Mouse (Mus musculus): ENCODE measurements around the gene Gpr15. TPM values are rescaled to one million over a fixed set of nuclear protein-coding genes. Genes with fewer than 3 reads are reported as not detected.

The Gpr15 gene
- polyA plus RNA-seq, 1 experiment = not detected

DNA sequence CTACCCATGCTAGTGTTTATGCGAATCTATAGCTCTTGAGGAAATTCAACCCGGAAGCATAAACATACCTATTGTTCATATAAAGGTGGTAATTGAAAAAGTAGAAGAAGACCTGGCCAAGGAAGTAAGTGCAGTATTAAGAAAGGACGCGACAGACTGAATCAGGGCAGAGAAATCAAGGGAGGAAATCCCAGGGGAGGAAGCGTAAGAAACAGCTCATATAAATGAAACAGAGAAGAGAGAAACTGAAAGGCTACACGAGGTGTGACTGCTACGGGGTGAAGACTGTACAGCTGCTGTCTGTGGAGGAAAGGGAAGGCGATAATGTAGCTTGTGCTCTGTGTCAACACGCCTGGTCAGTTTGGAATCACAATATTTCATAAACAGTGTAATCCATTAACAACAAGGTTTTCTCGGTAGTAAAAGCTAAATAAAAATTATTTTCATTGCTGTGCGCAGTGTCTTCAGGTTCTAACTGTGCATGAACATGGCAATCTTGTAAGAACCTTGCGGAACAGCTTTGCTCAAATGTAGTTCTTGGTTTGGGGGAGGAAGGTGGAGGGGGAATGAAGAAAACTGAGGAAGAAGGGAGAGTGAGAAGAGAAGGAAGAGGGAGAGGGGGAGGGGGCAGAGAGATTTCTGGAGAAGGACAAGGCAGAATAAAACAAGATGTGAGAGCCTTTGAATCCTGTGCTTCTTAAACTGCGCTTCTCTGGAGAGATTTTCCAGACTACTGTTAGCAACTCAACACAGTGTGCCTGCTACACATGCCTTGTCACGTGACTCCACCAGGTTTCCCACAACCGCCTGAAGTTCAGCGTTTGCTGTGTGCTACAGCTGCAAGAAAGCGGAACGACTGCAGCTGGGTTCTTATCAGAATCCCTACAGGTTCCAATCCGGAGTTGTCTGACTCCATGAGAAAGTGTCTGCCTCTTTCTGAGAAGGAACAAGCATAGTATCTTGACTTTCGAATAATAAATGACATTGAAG lies 33.0 kb downstream of the Gpr15 start:
- no peaks in the 10 kb centered on the region for H3K27me3 ChIP-seq (ENCODE audit: control insufficient read depth, insufficient read depth, low read length, poor library complexity, severe bottlenecking)
- H3K9me3 ChIP-seq (replicated peaks; ENCODE audit: control insufficient read depth, insufficient read depth, low read length, poor library complexity, severe bottlenecking) = no peaks in the 10 kb centered on the region
- H3K9ac ChIP-seq (ENCODE audit: low read depth, poor library complexity, severe bottlenecking) = no peak overlapping the region
- TF ChIP-seq CTCF (IDR thresholded peaks at IDR 0.05; ENCODE audit: low read depth, low read length) (no peak), POLR2A (IDR thresholded peaks at IDR 0.05; ENCODE audit: insufficient read depth, low read length) (no peak), EP300 (IDR thresholded peaks at IDR 0.05; ENCODE audit: insufficient read depth, low read depth, low read length) (no peak)
- no peak overlapping the region for H3K27ac ChIP-seq (ENCODE audit: insufficient read depth, low read length)
- H3K4me1 ChIP-seq (ENCODE audit: control insufficient read depth, insufficient read depth, low read length) = no peaks in the 10 kb centered on the region
- peaks cover under 1% of the 10 kb centered on the region; the same call in 1 of the 2 replicates for H3K36me3 ChIP-seq (ENCODE audit: control insufficient read depth, insufficient read depth, low read length, poor library complexity, severe bottlenecking)
- no peak overlapping the region for H3K4me3 ChIP-seq (ENCODE audit: low read depth, low read length)

DNA sequence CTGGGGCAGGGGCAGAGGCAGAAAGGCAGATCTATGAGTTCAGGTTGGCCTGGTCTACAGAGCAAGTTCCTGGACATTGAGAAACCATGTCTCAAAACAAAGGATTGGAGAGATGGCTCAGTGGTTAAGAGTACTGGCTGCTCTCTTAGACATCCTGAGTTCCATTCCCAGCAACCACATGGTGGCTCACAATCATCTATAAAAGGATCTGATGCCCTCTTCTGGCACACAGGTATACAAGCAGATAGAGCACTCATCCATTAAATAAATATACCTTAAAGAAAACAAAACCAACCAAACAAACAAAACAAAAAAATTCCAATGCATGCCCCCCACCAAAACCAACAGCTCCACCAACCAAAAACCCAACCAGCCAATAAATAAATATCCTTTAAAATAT lies 34.3 kb downstream of the Gpr15 start:
- no peak for TF ChIP-seq POLR2A (IDR thresholded peaks at IDR 0.05; ENCODE audit: insufficient read depth, low read length)
- no peak for TF ChIP-seq EP300 (IDR thresholded peaks at IDR 0.05; ENCODE audit: insufficient read depth, low read depth, low read length)
- no peak for TF ChIP-seq CTCF (IDR thresholded peaks at IDR 0.05; ENCODE audit: low read depth, low read length)
- Histone ChIP-seq H3K4me1 (ENCODE audit: control insufficient read depth, insufficient read depth, low read length) (no peaks in the 10 kb centered on the region), H3K9me3 (replicated peaks; ENCODE audit: control insufficient read depth, insufficient read depth, low read length, poor library complexity, severe bottlenecking) (no peaks in the 10 kb centered on the region), H3K36me3 (ENCODE audit: control insufficient read depth, insufficient read depth, low read length, poor library complexity, severe bottlenecking) (peaks cover 2% of the 10 kb centered on the region), H3K9ac (ENCODE audit: low read depth, poor library complexity, severe bottlenecking) (no peak overlapping the region), H3K27me3 (ENCODE audit: control insufficient read depth, insufficient read depth, low read length, poor library complexity, severe bottlenecking) (no peaks in the 10 kb centered on the region), H3K27ac (ENCODE audit: insufficient read depth, low read length) (no peak overlapping the region), H3K4me3 (ENCODE audit: low read depth, low read length) (no peak overlapping the region)

DNA sequence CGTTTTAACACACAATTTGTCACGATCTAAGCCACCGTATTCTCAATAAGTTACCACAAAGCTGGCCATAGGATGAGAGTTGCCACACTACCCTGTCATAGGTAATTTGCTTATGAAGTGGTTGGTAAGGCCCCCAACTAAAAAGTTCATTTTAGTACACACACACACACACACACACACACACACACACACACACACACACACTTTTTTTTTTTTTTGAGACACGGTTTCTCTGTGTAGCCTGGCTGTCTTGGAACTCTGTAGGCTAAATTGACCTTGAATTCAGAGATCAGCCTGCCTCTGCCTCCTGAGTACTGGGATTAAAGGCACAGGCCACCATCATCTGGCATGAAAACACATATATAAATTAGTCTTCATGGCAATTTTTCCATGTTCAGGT lies 35.0 kb downstream of the Gpr15 start:
- H3K9me3 ChIP-seq (replicated peaks; ENCODE audit: control insufficient read depth, insufficient read depth, low read length, poor library complexity, severe bottlenecking) = no peaks in the 10 kb centered on the region
- TF ChIP-seq POLR2A (IDR thresholded peaks at IDR 0.05; ENCODE audit: insufficient read depth, low read length) (no peak), CTCF (IDR thresholded peaks at IDR 0.05; ENCODE audit: low read depth, low read length) (no peak), EP300 (IDR thresholded peaks at IDR 0.05; ENCODE audit: insufficient read depth, low read depth, low read length) (no peak)
- no peaks in the 10 kb centered on the region for H3K4me1 ChIP-seq (ENCODE audit: control insufficient read depth, insufficient read depth, low read length)
- H3K36me3 ChIP-seq (ENCODE audit: control insufficient read depth, insufficient read depth, low read length, poor library complexity, severe bottlenecking) = peaks cover 2% of the 10 kb centered on the region
- H3K27ac ChIP-seq (ENCODE audit: insufficient read depth, low read length) = no peak overlapping the region
- H3K27me3 ChIP-seq (ENCODE audit: control insufficient read depth, insufficient read depth, low read length, poor library complexity, severe bottlenecking) = no peaks in the 10 kb centered on the region
- no peak overlapping the region for H3K4me3 ChIP-seq (ENCODE audit: low read depth, low read length)
- no peak overlapping the region for H3K9ac ChIP-seq (ENCODE audit: low read depth, poor library complexity, severe bottlenecking)

DNA sequence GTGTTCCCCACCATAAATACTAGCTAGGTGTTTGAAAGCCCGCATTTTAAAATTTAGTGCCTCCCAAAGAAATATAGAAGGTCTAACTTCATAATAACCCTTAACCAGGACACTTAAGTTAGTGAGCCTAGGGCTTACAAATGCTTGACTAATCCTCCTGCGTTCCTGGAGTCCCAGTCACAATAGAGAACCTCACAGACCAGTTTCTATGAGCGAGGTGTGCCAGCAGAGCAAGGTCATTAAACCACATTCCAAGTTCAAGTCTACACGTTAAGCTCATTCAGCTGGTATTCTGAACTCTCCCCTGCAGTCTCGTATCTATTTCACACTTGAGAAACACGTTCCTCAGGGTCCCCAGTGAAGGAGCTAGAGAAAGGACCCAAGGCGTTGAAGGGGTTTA lies 36.0 kb downstream of the Gpr15 start:
- no peaks in the 10 kb centered on the region for H3K27me3 ChIP-seq (ENCODE audit: control insufficient read depth, insufficient read depth, low read length, poor library complexity, severe bottlenecking)
- no peaks in the 10 kb centered on the region for H3K9me3 ChIP-seq (replicated peaks; ENCODE audit: control insufficient read depth, insufficient read depth, low read length, poor library complexity, severe bottlenecking)
- H3K4me1 ChIP-seq (ENCODE audit: control insufficient read depth, insufficient read depth, low read length) = no peaks in the 10 kb centered on the region
- no peak overlapping the region for H3K9ac ChIP-seq (ENCODE audit: low read depth, poor library complexity, severe bottlenecking)
- H3K36me3 ChIP-seq (ENCODE audit: control insufficient read depth, insufficient read depth, low read length, poor library complexity, severe bottlenecking) = peaks cover 2% of the 10 kb centered on the region
- H3K4me3 ChIP-seq (ENCODE audit: low read depth, low read length) = no peak overlapping the region
- H3K27ac ChIP-seq (ENCODE audit: insufficient read depth, low read length) = no peak overlapping the region
- TF ChIP-seq EP300 (IDR thresholded peaks at IDR 0.05; ENCODE audit: insufficient read depth, low read depth, low read length) (no peak), CTCF (IDR thresholded peaks at IDR 0.05; ENCODE audit: low read depth, low read length) (no peak), POLR2A (IDR thresholded peaks at IDR 0.05; ENCODE audit: insufficient read depth, low read length) (no peak)

DNA sequence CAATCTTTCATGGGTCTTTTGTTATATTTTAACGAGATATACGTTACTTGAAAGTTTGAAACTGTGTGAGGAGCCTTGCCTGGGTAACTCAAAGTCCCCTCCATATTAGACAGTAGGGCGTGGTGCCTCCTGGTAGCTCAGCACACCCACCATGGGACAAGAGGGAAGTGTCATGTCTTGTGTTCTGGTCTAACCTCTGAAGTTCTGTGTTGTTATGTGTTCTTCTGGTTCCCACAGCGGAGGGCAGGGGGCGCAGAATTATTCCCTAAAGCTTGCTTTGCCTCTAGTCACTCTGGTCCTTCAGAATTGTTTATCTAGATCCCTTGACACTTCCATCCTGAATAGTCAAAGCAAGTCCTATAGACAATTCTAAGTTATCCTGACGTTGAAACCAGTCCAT lies 36.8 kb downstream of the Gpr15 start:
- TF ChIP-seq CTCF (IDR thresholded peaks at IDR 0.05; ENCODE audit: low read depth, low read length) = no peak
- no peak for TF ChIP-seq EP300 (IDR thresholded peaks at IDR 0.05; ENCODE audit: insufficient read depth, low read depth, low read length)
- TF ChIP-seq POLR2A (IDR thresholded peaks at IDR 0.05; ENCODE audit: insufficient read depth, low read length) = no peak
- no peaks in the 10 kb centered on the region for H3K27me3 ChIP-seq (ENCODE audit: control insufficient read depth, insufficient read depth, low read length, poor library complexity, severe bottlenecking)
- no peak overlapping the region for H3K9ac ChIP-seq (ENCODE audit: low read depth, poor library complexity, severe bottlenecking)
- H3K36me3 ChIP-seq (ENCODE audit: control insufficient read depth, insufficient read depth, low read length, poor library complexity, severe bottlenecking) = peaks cover 5% of the 10 kb centered on the region
- no peak overlapping the region for H3K4me3 ChIP-seq (ENCODE audit: low read depth, low read length)
- H3K4me1 ChIP-seq (ENCODE audit: control insufficient read depth, insufficient read depth, low read length) = no peaks in the 10 kb centered on the region
- no peaks in the 10 kb centered on the region for H3K9me3 ChIP-seq (replicated peaks; ENCODE audit: control insufficient read depth, insufficient read depth, low read length, poor library complexity, severe bottlenecking)
- H3K27ac ChIP-seq (ENCODE audit: insufficient read depth, low read length) = no peak overlapping the region

DNA sequence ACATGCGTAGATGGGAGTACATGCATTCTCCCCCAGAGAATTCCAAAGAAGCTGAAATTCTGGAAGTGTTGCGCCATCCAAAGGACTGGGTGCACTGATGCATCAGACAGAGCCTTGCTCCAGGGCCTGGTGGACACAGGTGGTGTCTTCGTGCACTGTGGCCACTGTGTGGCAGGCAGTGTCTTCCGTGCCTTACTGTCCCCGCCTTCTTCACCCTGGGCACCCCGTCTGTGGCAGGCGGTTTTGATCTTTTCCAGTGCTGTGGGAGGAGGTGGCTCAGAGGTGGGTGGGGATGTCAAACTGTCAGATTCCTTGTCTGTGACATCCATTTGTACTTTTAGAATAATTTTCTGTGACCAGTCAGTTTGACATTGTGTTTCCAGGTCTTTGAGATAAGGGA lies 40.2 kb downstream of the Gpr15 start:
- Histone ChIP-seq H3K36me3 (ENCODE audit: control insufficient read depth, insufficient read depth, low read length, poor library complexity, severe bottlenecking) (peaks cover 14% of the 10 kb centered on the region), H3K27ac (ENCODE audit: insufficient read depth, low read length) (no peak overlapping the region), H3K9ac (ENCODE audit: low read depth, poor library complexity, severe bottlenecking) (no peak overlapping the region), H3K27me3 (ENCODE audit: control insufficient read depth, insufficient read depth, low read length, poor library complexity, severe bottlenecking) (no peaks in the 10 kb centered on the region), H3K9me3 (replicated peaks; ENCODE audit: control insufficient read depth, insufficient read depth, low read length, poor library complexity, severe bottlenecking) (no peaks in the 10 kb centered on the region), H3K4me3 (ENCODE audit: low read depth, low read length) (no peak overlapping the region), H3K4me1 (ENCODE audit: control insufficient read depth, insufficient read depth, low read length) (no peaks in the 10 kb centered on the region)
- TF ChIP-seq EP300 (IDR thresholded peaks at IDR 0.05; ENCODE audit: insufficient read depth, low read depth, low read length) = no peak
- no peak for TF ChIP-seq POLR2A (IDR thresholded peaks at IDR 0.05; ENCODE audit: insufficient read depth, low read length)
- TF ChIP-seq CTCF (IDR thresholded peaks at IDR 0.05; ENCODE audit: low read depth, low read length) = no peak

All from ES-Bruce4 (cell line).